Mouse (Mus musculus): ENCODE measurements around the gene Olfr1410.

Olfr1410 gene

DNA sequence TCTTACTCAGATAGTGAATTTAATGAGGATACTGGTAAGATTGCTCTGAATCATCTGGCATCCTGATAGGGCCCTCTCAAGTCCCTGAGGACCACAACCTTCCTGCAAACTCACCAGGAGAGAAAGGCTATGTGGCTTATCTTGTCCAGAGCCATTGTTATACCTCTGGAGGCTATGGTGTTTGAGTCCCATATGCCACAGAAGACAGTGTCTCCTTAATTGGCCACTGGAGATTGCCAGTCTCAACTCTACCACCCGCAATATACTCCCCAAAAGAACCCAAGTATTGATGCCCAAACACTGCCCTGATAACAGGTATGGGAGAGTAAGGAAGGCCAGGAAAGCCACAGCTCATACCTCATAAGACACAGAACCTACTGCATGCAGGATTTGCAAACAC, at the start of gene Olfr1410:
Gene Olfr1410 (plus strand): TSS at position 301 of the 400 bp plus-strand sequence.
- DNase-seq (ENCODE audit: low read depth, low spot score) = no peak

DNA sequence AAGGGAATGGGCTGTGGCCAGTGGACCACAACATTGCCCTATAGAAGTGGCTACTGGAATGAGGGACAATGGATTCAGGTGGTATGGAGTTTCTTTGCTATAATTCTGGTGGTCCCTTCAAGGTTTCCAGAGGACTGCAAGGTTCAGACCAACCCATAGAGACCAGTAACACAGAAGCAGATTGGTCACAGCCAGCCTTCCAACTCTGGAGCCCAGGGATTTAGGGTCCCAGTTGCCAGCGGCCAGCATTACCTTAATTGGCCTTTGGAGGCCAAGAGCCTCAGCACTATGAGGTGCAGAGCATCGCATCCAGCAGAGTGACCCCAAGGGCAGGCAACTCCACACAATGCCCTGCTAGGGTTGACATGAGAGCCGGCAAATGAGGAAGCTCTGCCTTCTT, 34.6 kb upstream of the Olfr1410 start, which contains the start of gene Olfr1413:
Gene Olfr1413 (plus strand): TSS at position 301 of the 400 bp plus-strand sequence.
- no peak for DNase-seq (ENCODE audit: low read depth, low spot score)

DNA sequence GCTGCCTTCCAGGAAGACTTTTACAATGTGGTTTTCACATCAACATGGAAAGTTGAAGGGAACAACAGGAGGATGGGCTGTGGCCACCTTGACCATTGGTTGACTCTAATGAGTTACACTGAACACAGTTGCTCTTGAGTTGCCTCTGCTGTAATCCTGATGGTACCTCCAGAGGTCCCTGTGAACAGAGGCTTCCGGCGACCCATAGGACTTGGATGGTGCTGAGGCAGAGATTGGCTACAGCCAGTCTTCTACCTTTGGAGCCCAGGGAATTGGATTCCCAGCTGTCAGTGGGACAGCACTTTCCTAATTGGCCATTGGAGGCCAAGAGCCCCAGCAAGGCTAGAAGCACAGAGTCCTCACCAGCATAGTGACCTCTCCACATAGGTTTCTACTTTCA, 20.1 kb upstream of the Olfr1410 start, which contains the start of gene Olfr1412:
Gene Olfr1412 (plus strand): TSS at position 301 of the 400 bp plus-strand sequence.
- DNase-seq (ENCODE audit: low read depth, low spot score) = no peak

DNA sequence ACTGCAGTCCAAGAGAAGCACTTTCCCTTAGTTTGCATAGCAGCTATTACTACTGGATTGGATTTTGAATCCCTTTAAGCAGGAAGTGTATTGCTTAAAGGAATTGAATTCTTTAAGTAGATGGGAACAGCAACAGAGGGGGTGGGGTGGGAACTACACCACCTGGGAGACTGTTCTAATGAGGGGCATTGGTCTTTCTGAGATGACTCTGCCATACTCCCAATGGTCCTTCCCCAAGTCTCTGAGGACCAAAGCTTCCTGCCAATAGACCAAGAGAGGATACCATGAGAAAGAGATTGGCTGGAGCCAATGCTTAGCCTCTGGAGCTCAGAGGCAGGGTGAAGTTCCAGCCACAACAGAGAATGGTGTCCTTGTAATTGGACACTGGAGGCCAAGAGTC, 11.5 kb upstream of the Olfr1410 start, which contains the start of gene Olfr1411:
Gene Olfr1411 (plus strand): TSS at position 301 of the 400 bp plus-strand sequence.
- DNase-seq (ENCODE audit: low read depth, low spot score) = no peak

DNA sequence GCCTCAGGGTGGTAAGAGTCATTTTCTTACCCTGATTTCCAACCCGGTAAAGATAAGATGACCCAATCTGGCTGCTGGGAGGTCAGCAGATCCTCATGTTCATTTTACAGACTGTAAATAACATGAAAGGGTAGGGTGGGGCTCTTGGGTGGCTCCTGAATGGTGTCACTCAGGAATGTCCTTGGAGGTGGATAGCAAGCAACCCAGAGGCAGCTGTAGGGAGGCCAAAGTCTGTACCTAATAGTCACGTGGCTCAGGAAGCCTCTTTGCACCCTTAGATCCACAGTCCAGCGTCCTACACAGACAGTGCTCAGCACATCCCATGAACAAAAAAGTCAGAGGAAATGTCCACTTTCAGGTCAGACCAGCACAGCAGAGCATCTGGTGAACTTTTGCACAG, 9.6 kb upstream of the Olfr1410 start:
- DNase-seq (ENCODE audit: low read depth, low spot score) = no peak

DNA sequence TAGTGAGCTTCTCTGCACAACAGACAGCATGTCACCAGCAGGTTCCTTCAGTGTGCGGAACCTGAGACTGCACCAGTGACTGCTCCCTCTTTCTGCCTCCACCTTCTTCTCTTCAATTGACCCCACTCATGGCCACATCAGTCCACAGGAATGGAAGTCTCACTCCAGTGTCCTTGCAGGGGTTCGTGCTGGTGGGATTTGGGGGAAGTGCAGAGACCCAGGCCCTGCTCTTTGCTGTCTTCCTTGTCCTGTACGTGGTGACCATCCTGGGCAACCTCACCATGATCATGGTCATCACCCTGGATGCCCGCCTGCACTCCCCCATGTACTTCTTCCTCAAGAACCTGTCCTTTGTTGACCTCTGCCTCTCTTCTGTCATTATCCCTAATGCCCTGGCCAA, 2.1 kb downstream of the Olfr1410 start:
- DNase-seq (ENCODE audit: low read depth, low spot score) = no peak

DNA sequence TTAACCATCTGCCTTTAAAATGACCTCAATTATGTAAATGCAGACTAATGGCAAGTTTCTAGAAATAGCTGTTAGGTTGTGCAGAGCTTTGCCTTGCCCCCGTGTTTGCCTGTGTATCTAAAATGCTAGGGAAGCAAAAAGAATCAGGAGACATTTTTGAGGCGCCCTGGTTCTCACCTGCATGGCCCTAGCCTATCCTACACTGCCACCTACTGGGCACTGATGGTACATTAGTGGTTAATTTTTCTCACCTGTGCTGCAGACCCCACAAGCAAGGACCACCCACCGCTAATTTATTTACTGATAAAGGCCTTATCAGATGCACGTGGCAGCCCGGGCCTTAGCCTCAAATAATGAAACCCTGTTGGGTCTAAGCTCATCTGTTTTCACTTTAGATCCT, 5.4 kb downstream of the Olfr1410 start:
- DNase-seq (ENCODE audit: low read depth, low spot score) = peak; percentile 55

DNA sequence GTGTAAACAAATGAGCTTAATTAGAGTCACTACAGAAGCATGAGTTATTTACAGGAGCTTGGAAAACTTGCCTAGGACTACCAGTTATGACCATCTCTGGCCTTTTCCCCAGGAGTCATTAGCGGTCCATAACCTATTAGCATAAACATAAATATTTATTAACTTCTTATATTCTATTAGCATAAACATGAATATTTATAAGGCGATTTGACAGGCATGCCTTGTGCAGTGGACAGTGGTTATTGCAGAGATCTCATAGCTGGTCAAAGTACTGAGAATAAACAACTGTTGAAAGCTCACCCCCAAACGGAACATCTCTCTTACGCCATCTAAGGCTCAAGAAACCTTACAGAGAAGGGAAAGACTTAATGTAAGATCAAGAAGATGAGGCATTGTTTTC, 7.6 kb downstream of the Olfr1410 start:
- DNase-seq (ENCODE audit: low read depth, low spot score) = no peak

DNA sequence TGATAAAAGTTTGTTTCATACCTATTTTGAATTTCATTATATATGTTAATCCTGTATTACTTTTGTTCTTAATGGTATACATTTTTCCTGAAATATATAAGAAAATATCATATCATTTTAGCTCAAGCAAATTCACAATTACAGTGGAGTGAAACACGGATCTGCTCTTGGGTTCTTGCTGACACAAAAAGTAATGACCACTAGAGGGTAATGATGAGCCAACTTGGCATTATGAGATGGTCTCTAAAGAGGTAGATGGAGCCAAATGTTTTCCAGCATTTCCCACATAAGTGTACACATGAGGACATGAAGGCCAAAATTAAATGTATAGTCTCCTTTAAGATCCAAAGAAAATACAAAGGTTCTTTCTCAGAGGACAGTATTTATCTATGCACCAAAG, 8.9 kb downstream of the Olfr1410 start:
- peak; percentile 24 for DNase-seq (ENCODE audit: low read depth, low spot score)

DNA sequence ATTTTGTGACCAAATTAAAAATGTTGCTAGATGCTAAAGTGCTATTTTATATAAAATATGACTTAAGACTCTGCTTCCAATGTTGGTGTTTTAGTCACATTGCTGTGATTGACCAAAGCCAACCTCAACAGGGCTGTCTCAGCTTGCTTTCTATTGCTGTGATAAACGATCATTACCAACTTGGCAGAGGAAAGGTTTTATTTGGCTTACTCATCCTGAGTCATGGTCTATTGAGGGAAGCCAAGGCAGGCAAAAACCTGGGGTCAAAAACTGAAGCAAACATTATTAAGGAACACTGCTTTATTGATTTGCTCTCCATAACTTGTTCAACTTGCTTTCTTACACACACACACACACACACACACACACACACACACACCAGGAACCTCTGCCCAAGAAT, 10.5 kb downstream of the Olfr1410 start:
- DNase-seq (ENCODE audit: low read depth, low spot score) = no peak

DNA sequence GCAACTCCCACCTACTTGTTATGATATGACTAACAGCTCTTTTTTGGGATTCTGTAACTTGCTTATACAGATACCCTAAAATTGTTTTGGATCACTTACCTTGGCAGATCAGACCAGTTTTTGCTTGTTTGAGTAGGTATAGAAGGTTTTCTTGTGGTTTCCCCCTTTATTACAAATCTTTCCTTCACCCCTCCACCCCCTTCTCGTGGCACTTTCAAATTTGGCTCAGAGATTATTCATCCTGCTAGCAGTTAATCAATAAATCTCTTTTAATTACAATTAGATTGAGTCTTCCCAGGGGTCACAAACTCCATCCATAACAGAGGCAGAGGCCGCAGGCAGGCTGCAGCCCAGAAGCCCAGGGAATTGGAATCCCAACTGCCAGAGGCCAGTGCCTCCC, 11.9 kb downstream of the Olfr1410 start, which contains the start of gene Olfr12:
Gene Olfr12 (plus strand): TSS at position 301 of the 400 bp plus-strand sequence.
- no peak for DNase-seq (ENCODE audit: low read depth, low spot score)

DNA sequence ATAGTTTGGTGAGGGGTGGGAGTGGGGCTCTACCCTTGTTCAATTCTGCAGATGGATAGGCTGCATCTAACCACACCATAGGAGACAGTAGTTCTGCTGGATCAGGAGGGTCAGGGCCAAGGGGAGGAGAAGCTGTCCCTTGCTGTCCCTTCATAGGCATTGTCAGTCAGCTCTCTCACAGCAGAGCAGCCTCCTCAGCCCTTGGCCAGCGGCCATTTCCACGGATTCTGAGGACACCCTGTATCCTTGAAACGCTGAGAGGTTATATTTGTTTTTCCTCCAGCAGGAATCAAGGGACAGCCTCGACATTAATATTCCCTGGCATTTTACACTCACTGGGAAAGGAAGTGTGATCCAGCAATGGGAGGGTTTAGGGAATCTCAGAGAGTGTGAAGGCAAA, 12.8 kb downstream of the Olfr1410 start:
- DNase-seq (ENCODE audit: low read depth, low spot score) = no peak

DNA sequence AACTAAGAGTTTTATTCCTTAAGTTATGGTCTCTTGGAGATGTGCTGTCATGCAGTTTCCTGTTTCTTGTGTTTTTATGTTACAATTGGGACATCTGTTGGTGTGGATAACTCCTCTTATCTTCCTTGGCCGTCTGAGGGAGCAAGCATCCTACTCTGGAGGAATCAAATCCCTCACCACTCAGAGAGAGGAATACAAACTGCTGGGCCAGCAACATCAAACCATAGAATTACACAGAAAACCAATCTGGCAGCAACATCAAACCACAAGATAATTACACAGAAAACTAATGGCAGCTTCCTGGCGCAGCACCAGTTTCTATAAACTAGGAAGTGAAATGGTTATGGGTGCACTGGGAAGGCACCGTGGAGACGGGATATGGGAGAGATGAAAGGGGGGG, 22.6 kb downstream of the Olfr1410 start:
- DNase-seq (ENCODE audit: low read depth, low spot score) = no peak

DNA sequence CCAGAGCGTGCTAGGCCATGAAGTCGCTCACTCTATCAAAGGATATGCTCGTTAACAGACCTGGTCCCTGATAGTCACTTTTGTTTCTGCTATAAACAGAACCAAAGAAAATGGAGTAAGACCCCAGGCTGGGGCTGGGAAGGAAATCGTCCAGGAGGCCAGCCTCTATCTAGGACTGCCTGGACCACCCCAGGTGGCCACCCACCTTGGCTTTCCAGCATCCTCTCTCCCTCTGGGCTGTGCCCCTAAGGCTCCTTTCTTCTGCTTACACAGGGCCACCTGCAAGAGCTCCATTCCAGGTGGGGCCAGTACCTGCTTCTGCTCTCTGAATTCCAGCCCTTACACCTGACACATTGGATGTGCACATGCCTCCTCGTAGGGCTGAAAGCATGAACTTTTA, 26.6 kb downstream of the Olfr1410 start:
- DNase-seq (ENCODE audit: low read depth, low spot score) = no peak

DNA sequence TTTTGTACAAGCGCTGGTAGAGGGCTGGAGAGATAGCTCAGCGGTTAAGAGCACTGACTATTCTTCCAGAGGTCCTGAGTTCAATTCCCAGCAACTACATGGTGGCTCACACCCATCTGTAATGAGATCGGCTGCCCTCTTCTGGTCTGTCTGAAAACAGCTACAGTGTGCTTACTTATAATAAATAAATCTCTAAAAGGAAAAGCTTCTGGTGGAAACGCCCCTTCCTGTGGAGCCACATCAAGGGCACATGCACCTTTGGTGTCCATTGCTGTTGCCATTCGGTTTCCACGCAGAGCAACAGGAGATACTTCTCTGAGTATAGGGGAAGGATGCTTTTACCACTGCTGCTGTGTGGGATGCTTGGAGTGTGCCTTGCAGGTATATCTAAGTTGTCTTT, 27.4 kb downstream of the Olfr1410 start:
- DNase-seq (ENCODE audit: low read depth, low spot score) = peak; percentile 42

DNA sequence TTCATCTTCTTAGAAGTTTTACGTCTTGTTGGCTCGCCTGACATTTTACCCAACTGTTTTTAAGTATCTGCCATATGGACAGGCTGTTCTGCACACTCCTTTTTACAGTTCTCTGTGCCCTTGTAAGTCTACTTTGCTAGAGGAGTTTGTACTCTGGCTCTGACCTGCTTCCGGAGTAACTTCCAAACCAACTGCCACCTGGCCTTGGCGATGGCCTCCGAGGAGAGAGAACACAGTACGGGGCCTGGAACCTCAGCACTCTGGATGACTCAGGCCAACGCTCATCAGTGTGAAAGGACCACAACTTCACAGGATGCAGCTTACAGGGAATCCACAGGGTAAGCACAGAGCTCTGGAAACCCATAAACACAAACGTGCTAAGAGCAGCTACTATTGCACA, 28.1 kb downstream of the Olfr1410 start:
- no peak for DNase-seq (ENCODE audit: low read depth, low spot score)

DNA sequence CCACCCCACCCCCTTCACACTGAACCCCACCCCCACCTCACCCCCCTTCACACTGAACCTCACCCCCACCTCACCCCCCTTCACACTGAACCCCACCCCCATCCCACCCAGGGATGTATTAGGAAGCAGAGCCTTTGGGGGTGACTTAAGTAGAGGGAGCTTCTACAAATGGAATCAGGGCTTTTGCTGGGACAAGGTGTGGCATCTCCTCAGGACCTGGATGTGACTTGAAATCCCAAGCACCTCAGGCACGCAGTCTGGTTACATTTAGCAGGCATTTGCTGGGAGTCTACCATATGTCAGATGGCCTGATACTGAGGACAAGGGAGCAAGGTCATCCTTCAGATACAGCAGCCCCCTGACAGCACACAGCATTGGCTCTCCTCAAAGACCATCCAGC, 29.0 kb downstream of the Olfr1410 start:
- DNase-seq (ENCODE audit: low read depth, low spot score) = no peak

DNA sequence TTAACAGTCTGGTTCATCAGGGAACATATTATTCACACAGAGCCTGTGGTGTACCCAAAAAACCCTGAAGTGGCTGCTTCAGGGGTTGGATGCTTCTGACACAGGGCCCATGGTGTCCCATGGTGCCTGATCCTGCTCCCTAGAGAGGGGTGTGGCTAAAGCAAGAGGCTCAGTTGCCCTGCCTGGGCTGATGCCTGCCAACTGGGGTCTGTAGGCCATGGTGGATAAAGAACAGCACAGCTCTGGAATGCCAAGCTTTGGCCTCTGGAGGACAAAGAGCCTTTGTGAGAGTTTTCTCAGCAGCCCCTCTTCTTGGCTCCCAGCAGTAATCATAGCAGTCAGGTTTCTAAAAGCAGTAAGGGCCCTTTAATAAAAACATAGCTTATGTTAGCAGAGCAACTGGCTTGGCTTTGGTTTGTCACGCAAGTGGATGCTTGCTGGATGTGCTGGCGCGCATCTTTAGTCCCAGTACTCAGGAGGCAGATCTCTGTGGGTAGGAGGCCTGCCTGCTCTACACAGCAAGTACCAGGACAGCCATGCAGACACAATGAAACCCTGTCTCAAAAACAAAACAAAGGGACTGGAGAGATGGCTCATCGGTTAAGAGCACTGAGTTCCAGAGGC, 29.5 kb downstream of the Olfr1410 start:
- no peak for DNase-seq (ENCODE audit: low read depth, low spot score)

DNA sequence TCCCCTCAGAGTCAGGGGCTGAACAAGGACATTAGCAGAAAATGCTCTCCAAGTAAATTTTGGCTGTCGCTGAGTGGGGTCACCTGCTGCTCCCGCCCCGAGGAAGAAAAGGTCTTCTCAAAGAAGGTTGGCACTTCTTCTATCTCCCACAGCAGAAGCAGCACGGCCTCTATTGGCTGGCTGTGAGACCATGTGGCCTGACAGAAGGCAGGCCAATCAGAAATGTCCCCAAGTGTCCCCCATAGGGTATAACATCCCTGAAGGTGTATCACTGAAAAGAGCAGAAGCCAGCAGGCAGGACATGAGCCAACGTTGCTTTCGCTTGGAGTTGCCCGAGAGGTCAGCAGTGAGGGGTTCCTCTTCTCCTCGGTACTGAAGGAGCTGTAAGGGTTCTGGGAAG, 30.4 kb downstream of the Olfr1410 start:
- DNase-seq (ENCODE audit: low read depth, low spot score) = no peak

DNA sequence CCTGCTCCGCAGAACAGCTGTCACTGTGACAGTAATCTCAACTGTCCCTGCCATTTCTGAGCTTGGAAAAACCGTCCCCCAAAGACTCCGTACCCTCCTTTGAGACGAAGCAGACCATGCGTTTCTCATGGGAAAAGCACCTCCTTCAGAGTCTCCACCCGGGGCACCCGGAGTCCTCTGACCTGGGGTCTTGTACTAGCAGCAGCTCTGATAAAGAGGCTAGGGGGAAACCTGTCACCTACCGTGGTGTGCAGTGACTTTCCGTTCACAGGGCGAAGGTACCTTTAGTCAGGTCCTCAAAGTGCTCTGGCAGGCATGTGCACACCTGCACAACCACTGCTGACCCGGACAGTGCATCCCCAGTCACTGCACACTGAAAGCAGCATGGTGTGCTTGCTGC, 31.1 kb downstream of the Olfr1410 start:
- no peak for DNase-seq (ENCODE audit: low read depth, low spot score)

DNA sequence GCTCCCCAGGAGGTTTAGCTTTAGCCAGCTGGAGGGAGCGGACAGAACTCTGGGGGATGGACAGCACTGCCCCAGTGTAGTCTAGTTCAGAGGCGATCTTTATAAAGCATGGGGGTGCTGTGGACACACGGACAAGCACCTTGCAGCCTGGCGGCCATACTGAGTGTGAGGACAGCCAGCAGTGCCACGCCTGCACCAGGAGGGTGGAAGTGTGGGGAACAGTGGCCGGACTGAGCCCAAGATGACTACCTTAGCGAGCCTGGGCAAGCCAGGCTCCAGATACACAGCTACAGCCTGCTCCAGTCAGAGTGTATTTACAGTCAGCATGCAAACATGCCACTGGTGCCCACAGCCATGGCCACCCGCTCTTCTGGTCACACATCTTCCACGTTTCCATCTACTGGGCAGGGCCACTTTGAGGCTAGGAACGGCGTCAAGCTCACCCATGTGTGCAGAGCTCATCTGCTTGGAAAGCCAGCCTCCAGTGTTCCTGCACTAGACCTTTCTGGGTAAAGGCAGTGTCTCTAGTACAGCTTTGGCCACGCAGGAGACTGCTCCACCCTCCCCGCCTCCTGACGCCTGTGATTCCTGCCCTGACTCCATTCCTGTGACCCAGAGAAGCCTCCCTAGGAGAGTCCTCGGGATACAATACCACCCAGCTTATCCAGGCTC, 32.1 kb downstream of the Olfr1410 start:
- no peak for DNase-seq (ENCODE audit: low read depth, low spot score)

DNA sequence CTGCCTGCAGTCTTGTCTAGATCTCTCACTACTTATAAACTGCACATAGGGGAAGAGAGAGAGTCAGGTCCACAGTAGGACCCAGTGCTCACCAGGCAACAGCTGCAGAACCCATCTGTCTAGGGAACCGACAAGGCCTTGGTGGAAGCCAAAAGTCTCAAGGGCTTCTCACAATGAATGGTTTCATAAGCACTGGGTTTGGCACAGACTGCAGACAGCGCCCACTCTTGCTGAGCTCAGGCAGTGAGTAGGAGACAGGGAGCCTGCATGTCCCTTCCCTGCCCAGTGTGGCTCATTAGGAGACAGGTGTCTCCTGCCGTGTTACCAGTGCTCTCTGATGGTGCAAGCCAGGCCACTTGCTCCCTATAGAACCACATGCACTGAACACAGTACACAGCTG, 32.6 kb downstream of the Olfr1410 start:
- DNase-seq (ENCODE audit: low read depth, low spot score) = no peak

DNA sequence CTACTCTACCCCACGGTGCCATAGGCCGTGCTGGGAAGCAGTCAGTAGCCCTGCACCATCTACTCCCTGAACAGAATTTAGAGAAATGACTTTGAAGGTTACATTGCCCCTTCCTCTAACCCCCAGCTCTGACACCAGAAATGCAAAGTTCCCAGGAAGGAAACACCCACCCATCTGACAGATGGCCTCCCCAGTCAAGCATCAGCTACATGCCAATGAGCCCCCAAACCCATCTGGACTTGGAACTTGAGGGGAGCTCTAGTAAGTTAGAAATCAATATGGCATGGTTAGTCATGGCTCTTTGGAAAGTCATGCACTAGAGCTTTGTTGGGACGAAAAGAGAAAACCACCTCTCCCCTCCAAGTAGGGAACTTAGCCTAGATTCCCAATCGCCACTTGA, 33.2 kb downstream of the Olfr1410 start:
- DNase-seq (ENCODE audit: low read depth, low spot score) = no peak

Data from R1 (cell line).